8 mouse cellular contexts compared by ENCODE assay signal in the genomic region with DNA sequence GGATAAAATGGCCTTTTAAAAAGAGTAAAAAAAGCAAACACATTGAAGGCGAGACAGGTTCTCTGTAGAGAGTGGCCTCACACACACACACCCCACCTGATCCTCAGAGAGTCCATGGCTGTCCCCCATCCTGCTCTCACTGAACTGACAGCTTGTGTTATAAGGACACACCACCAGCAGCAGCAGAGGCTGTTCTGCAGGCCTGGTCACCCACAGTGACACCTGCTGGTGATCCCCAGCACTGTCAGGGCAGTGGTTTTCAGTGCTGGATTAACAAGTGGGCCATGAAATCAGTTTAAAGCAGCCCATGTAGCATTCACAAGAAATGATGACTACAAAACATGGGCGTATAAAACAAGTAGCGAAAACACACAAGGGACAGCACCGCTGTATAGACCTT. TPM values are rescaled to one million over a fixed set of nuclear protein-coding genes. Genes with fewer than 3 reads are reported as not detected.
DNase-seq lines count a peak whose midpoint lies in the region; ATAC-seq and TF ChIP-seq lines count a peak whose summit lies in the region.

No protein-coding gene starts in this region.

- no peak for TF ChIP-seq POLR2A in cerebellum, adult 2 months (IDR thresholded peaks at IDR 0.05; ENCODE audit: borderline replicate concordance, insufficient read depth, low read length)

- peak; percentile 91 for TF ChIP-seq CTCF in cerebellum, adult 2 months (IDR thresholded peaks at IDR 0.05; ENCODE audit: borderline replicate concordance, insufficient read depth, low read depth, low read length)

- H3K27ac ChIP-seq in cerebellum, adult 2 months (ENCODE audit: insufficient read depth, low read length) = no peak overlapping the region
- no peak overlapping the region for H3K27ac ChIP-seq in hindbrain, embryonic 14.5 days

- no peaks in the 10 kb centered on the region for H3K27me3 ChIP-seq in cerebellum, adult 2 months (ENCODE audit: control insufficient read depth, insufficient read depth, low read length)
- H3K27me3 ChIP-seq in hindbrain, embryonic 14.5 days (ENCODE audit: control insufficient read depth, insufficient read depth, low read length) = no peaks in the 10 kb centered on the region

- ATAC-seq in hindbrain, embryonic 14.5 days (ENCODE audit: low FRiP score) = peak; percentile 76; the same call in 1 of the 2 replicates
- ATAC-seq in megakaryocyte progenitor cell, adult 5-6 weeks (replicated peaks; ENCODE audit: poor library complexity) = peak; percentile 100

- H3K4me3 ChIP-seq in cerebellum, adult 2 months (replicated peaks; ENCODE audit: insufficient read depth, low read depth, low read length) = no peak overlapping the region
- H3K4me3 ChIP-seq in hindbrain, embryonic 14.5 days (replicated peaks; ENCODE audit: low read length) = no peak overlapping the region

- 74% methylated on average over 4 of the region's 4 CpGs for WGBS in cerebellum, adult 2 months
- WGBS in hindbrain, embryonic 14.5 days = 71% methylated on average over 4 of the region's 4 CpGs

- DNase-seq in T-cell, adult 2 months (ENCODE audit: low spot score) = peak; percentile 53
- peak; percentile 74 to 80 for DNase-seq in cerebellum, adult 2 months
- peak; percentile 30 to 83 for DNase-seq in frontal cortex, adult 2 months (ENCODE audit: extremely low spot score in 1 of 2, low spot score in 1 of 2)
- DNase-seq in hindbrain, embryonic 14.5 days (ENCODE audit: low spot score) = peak; percentile 78
- DNase-seq in left cerebral cortex, adult 11 months (ENCODE audit: low spot score) = peak; percentile 58
- DNase-seq in right cerebral cortex, adult 2 months (ENCODE audit: low spot score in 2 of 2) = peak; percentile 71 to 76
- DNase-seq in yolk sac, embryonic 10.5 days (ENCODE audit: low spot score) = peak; percentile 40

- H3K9ac ChIP-seq in hindbrain, embryonic 14.5 days = no peak overlapping the region

- no peak overlapping the region for H3K4me2 ChIP-seq in hindbrain, embryonic 14.5 days (replicated peaks)

- H3K9me3 ChIP-seq in hindbrain, embryonic 14.5 days (ENCODE audit: control insufficient read depth, low read length) = no peaks in the 10 kb centered on the region

- H3K36me3 ChIP-seq in hindbrain, embryonic 14.5 days (replicated peaks; ENCODE audit: control insufficient read depth, insufficient read depth) = no peaks in the 10 kb centered on the region

- H3K4me1 ChIP-seq in cerebellum, adult 2 months (ENCODE audit: control insufficient read depth, insufficient read depth, low read length) = no peaks in the 10 kb centered on the region
- H3K4me1 ChIP-seq in hindbrain, embryonic 14.5 days (replicated peaks; ENCODE audit: control insufficient read depth, insufficient read depth, low read length) = no peaks in the 10 kb centered on the region

RNA-seq across cellular contexts. Expression of a gene that starts 43.6 kb away (rescaled TPM):
- 150 and 160 TPM in 2 replicates for polyA plus RNA-seq in cerebellum, adult 2 months (2012; rRNA removed)
- polyA plus RNA-seq in frontal cortex, adult 2 months (2012; rRNA removed) = 172 and 173 TPM in 2 replicates
- 219 and 246 TPM in 2 replicates for polyA plus RNA-seq in hindbrain, embryonic 14.5 days (2014; fragmentation: Nextera tagmentation; extraction: Ambion mirVana)
- total RNA-seq in megakaryocyte progenitor cell, adult 5-6 weeks (2015) = 22.0 and 26.7 TPM in 2 replicates
- total RNA-seq in megakaryocyte progenitor cell, adult 5-6 weeks (2017) = 22.2 and 28.5 TPM in 2 replicates
